Mouse (Mus musculus): ENCODE measurements around the gene Hace1.
A peak's percentile ranks its signal among the peaks of the same experiment; 100 is the strongest.
"Not testable (repeated sequence)": the region's sequence is repeated elsewhere in the genome, so short reads cannot be mapped to it uniquely, and the experiment has no call there.

The Hace1 gene

GRCm38 (mm10) chr10:45577731-45578297 is at the start of gene Hace1:
Gene Hace1, plus strand, starts transcription at chr10:45577829.
- peak; percentile 95 for DNase-seq (ENCODE audit: low spot score)

- not testable (repeated sequence) for DNase-seq (ENCODE audit: low spot score)
Measured at GRCm38 (mm10) chr10:45537334-45537733, 40.3 kb upstream of the Hace1 start.

- DNase-seq (ENCODE audit: low spot score), result no peak
Measured at GRCm38 (mm10) chr10:45542726-45543125, 34.9 kb upstream of the Hace1 start.

- peak; percentile 86 for DNase-seq (ENCODE audit: low spot score)
Measured at GRCm38 (mm10) chr10:45546799-45547198, 30.8 kb upstream of the Hace1 start.

GRCm38 (mm10) chr10:45578298-45578821 is 731 bp downstream of the Hace1 start:
- DNase-seq (ENCODE audit: low spot score), result peak; percentile 63

GRCm38 (mm10) chr10:45583310-45583709 is 5.7 kb downstream of the Hace1 start:
- no peak for DNase-seq (ENCODE audit: low spot score)

- no peak for DNase-seq (ENCODE audit: low spot score)
Measured at GRCm38 (mm10) chr10:45583829-45584228, 6.2 kb downstream of the Hace1 start.

GRCm38 (mm10) chr10:45584311-45585102 is 6.9 kb downstream of the Hace1 start:
- DNase-seq (ENCODE audit: low spot score), result no peak

- DNase-seq (ENCODE audit: low spot score), result peak; percentile 39
Measured at GRCm38 (mm10) chr10:45605853-45606252, 28.2 kb downstream of the Hace1 start.

GRCm38 (mm10) chr10:45610727-45611126 is 33.1 kb downstream of the Hace1 start:
- DNase-seq (ENCODE audit: low spot score), result no peak

- no peak for DNase-seq (ENCODE audit: low spot score)
Measured at GRCm38 (mm10) chr10:45616012-45616411, 38.4 kb downstream of the Hace1 start.

GRCm38 (mm10) chr10:45619039-45619438 is 41.4 kb downstream of the Hace1 start:
- no peak for DNase-seq (ENCODE audit: low spot score)

- no peak for DNase-seq (ENCODE audit: low spot score)
Measured at GRCm38 (mm10) chr10:45631995-45632394, 54.4 kb downstream of the Hace1 start.

- DNase-seq (ENCODE audit: low spot score), result no peak
Measured at GRCm38 (mm10) chr10:45632641-45633040, 55.0 kb downstream of the Hace1 start.

- no peak for DNase-seq (ENCODE audit: low spot score)
Measured at GRCm38 (mm10) chr10:45635201-45635600, 57.6 kb downstream of the Hace1 start.

- DNase-seq (ENCODE audit: low spot score), result no peak
Measured at GRCm38 (mm10) chr10:45639762-45640161, 62.1 kb downstream of the Hace1 start.

GRCm38 (mm10) chr10:45654026-45654425 is 76.4 kb downstream of the Hace1 start:
- no peak for DNase-seq (ENCODE audit: low spot score)

GRCm38 (mm10) chr10:45662015-45662414 is 84.4 kb downstream of the Hace1 start:
- DNase-seq (ENCODE audit: low spot score), result no peak

- no peak for DNase-seq (ENCODE audit: low spot score)
Measured at GRCm38 (mm10) chr10:45668266-45668665, 90.6 kb downstream of the Hace1 start.

GRCm38 (mm10) chr10:45676796-45677195 is 99.2 kb downstream of the Hace1 start:
- peak; percentile 50 for DNase-seq (ENCODE audit: low spot score)

- peak; percentile 21 for DNase-seq (ENCODE audit: low spot score)
Measured at GRCm38 (mm10) chr10:45686191-45686590, 108.6 kb downstream of the Hace1 start.

GRCm38 (mm10) chr10:45694931-45695330 is 117.3 kb downstream of the Hace1 start:
- no peak for DNase-seq (ENCODE audit: low spot score)

- DNase-seq (ENCODE audit: low spot score), result no peak
Measured at GRCm38 (mm10) chr10:45695522-45695921, 117.9 kb downstream of the Hace1 start.
